Mouse (Mus musculus): ENCODE measurements around the gene Atp5j2. TPM values are rescaled to one million over a fixed set of nuclear protein-coding genes. Genes with fewer than 3 reads are reported as not detected.
A peak's percentile ranks its signal among the peaks of the same experiment; 100 is the strongest.

The Atp5j2 gene
- polyA plus RNA-seq, 2 experiments = 190 to 454 TPM

DNA sequence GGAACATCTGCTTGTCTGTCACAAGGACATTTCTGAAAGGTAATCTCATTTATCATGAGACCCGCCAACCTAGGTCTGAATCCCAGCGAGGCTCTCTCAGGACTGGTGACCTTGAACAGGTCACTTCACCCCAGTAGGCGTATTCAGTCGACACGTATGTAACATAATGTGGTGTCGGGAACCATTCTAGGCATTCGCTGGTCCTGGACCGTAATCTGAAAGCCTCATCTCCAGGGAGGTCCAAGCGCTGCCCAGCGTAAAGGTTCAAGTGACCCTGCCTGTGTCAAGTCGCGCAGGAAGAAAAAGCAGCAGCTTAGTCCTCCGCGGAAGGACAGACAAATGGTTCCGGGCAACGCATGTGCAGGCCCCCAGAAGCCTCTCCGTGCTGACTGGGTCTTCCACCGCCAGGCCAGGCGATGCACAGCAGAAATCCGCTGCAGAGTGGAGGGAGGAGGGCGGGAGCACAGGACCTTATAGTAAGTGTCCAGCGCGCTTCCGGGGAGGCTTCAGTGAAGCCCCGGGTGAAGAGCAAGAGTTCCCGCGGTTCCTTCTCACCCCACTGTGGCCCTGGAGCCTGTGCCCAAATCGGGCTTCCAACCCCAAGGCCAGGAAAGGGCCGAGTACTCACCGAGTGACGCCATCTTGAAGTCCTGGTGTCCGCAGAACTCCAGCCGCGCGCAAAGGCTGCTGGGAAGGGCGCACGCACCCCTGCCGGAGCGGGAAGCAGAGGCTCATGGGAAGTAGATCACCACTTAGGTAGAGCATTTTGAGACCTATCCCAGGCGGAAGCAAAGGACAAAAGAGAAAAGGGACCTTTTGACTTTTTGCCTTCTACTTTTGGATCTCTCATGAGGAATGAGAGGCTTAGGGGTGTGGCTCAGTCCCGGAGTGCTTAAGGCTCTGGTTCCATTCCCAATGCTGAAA is 725 bp downstream of the Atp5j2 start:
- ATAC-seq (ENCODE audit: insufficient read depth) (peak; percentile 87), DNase-seq (ENCODE audit: low read depth in 3 of 3, low spot score in 3 of 3) (peak; percentile 81 to 84 (median 82))
- H3K9me3 ChIP-seq (ENCODE audit: control insufficient read depth, low read length) = no peaks in the 10 kb centered on the region
- peaks cover 17 to 25% of the 10 kb centered on the region in 2 experiments for H3K4me1 ChIP-seq (replicated peaks; ENCODE audit: control insufficient read depth in 2 of 2, insufficient read depth in 2 of 2, low read length in 1 of 2)
- H3K4me3 ChIP-seq (ENCODE audit: insufficient read depth in 1 of 2, low read depth in 2 of 2, low read length in 2 of 2) = peak overlapping the region; percentile 87 to 95
- peak overlapping the region; percentile 92 for H3K9ac ChIP-seq (replicated peaks)
- peak overlapping the region; percentile 87 for H3K4me2 ChIP-seq (ENCODE audit: low read depth)
- peaks cover 35% of the 10 kb centered on the region for H3K36me3 ChIP-seq (replicated peaks; ENCODE audit: control insufficient read depth, insufficient read depth, low read depth)
- peak overlapping the region; percentile 65 for H3K27ac ChIP-seq
- no peaks in the 10 kb centered on the region for H3K27me3 ChIP-seq (ENCODE audit: control insufficient read depth, insufficient read depth, low read length)
- under 1% methylated on average over 41 of the region's 41 CpGs for WGBS (ENCODE audit: insufficient replicate concordance)
- TF ChIP-seq EP300 (IDR thresholded peaks at IDR 0.05; ENCODE audit: low read depth) (no peak), CTCF (IDR thresholded peaks at IDR 0.05; ENCODE audit: low read depth) (0 out of 2 replicates have a peak, but pooled peaks have one; percentile 8)

DNA sequence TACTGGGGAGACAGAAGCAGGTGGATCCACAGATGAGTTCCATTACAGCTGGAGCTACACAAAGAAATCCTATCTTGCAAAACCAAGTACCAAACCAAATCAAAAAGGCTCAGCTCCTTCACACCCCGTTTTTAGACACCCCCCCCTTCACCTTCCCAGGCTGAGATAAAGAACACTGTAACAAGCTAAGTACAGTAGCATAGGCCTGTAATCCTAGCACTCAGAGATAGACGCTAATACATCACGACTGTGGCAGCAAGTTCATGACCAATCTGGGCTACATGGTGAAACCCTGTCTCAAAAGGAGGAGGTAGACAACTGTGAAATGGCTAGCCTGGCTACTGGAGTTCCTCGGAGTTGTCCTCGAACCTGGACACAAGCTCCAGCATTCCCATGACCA is 1.5 kb downstream of the Atp5j2 start:
- no peaks in the 10 kb centered on the region for H3K27me3 ChIP-seq (ENCODE audit: control insufficient read depth, insufficient read depth, low read length)
- peaks cover 34% of the 10 kb centered on the region for H3K36me3 ChIP-seq (replicated peaks; ENCODE audit: control insufficient read depth, insufficient read depth, low read depth)
- WGBS (ENCODE audit: insufficient replicate concordance) = 13% methylated on average over 5 of the region's 5 CpGs
- DNase-seq (ENCODE audit: low read depth in 3 of 3, low spot score in 3 of 3) = no peak
- H3K4me2 ChIP-seq (ENCODE audit: low read depth) = peak overlapping the region; percentile 87
- no peak for TF ChIP-seq CTCF (IDR thresholded peaks at IDR 0.05; ENCODE audit: low read depth)
- TF ChIP-seq EP300 (IDR thresholded peaks at IDR 0.05; ENCODE audit: low read depth) = 0 out of 2 replicates have a peak, but pooled peaks have one; percentile 8
- peaks cover 17 to 25% of the 10 kb centered on the region in 2 experiments for H3K4me1 ChIP-seq (replicated peaks; ENCODE audit: control insufficient read depth in 2 of 2, insufficient read depth in 2 of 2, low read length in 1 of 2)
- ATAC-seq (ENCODE audit: insufficient read depth) = peak; percentile 29; the same call in 1 of the 2 replicates
- H3K4me3 ChIP-seq (ENCODE audit: insufficient read depth in 1 of 2, low read depth in 2 of 2, low read length in 2 of 2) = peak overlapping the region; percentile 87 to 95
- H3K9ac ChIP-seq (replicated peaks) = peak overlapping the region; percentile 92
- H3K9me3 ChIP-seq (ENCODE audit: control insufficient read depth, low read length) = no peaks in the 10 kb centered on the region
- H3K27ac ChIP-seq = peak overlapping the region; percentile 65

DNA sequence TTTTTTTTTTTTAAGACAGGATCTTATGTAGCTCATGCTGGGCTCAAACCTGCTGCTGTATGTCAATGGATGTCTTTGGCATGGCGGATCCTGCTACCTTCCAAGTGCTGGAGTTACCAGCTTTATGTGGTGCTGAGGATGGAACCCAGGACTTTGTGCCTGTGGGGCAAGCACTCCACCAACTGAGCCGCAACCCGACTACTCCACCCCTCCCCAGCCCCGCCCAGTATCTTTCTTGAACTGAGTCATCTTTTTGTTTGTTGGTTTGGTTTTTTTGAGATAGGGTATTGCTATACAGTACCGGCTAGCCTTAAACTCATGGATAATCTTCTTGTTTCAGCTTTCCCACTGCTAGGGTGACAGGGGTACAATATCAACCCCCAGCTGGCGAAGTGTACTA is 2.4 kb downstream of the Atp5j2 start:
- no peaks in the 10 kb centered on the region for H3K27me3 ChIP-seq (ENCODE audit: control insufficient read depth, insufficient read depth, low read length)
- no peak for TF ChIP-seq EP300 (IDR thresholded peaks at IDR 0.05; ENCODE audit: low read depth)
- no peak for TF ChIP-seq CTCF (IDR thresholded peaks at IDR 0.05; ENCODE audit: low read depth)
- peaks cover 17 to 25% of the 10 kb centered on the region in 2 experiments for H3K4me1 ChIP-seq (replicated peaks; ENCODE audit: control insufficient read depth in 2 of 2, insufficient read depth in 2 of 2, low read length in 1 of 2)
- H3K27ac ChIP-seq = peak overlapping the region; percentile 65
- no peaks in the 10 kb centered on the region for H3K9me3 ChIP-seq (ENCODE audit: control insufficient read depth, low read length)
- no peak overlapping the region for H3K9ac ChIP-seq (replicated peaks)
- DNase-seq (ENCODE audit: low read depth in 3 of 3, low spot score in 3 of 3) (no peak), ATAC-seq (ENCODE audit: insufficient read depth) (no peak)
- H3K36me3 ChIP-seq (replicated peaks; ENCODE audit: control insufficient read depth, insufficient read depth, low read depth) = peaks cover 29% of the 10 kb centered on the region
- H3K4me3 ChIP-seq (ENCODE audit: insufficient read depth in 1 of 2, low read depth in 2 of 2, low read length in 2 of 2) = peak overlapping the region; percentile 18 to 87; a peak in 3 of 4 replicates
- H3K4me2 ChIP-seq (ENCODE audit: low read depth) = peak overlapping the region; percentile 87
- 32% methylated on average over 6 of the region's 6 CpGs for WGBS (ENCODE audit: insufficient replicate concordance)

DNA sequence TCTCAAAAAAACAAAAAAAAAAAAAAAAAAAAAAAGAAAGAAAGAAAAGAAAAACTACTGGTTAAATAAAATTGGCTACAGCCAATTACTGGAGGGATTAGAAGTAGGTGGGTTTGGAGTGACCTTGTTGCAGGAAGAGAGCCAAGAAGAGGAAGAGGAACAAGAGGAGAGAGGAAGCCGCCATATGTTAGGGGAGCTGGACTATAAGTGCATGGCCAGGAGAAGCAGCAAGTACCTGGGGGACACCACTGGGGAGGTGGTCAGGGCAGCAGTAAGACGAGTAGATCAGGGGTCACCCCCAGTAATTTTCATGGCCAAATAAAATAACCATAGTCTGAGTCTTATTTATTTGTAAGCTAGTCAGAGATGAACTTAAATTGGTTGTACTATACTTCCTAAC is 6.6 kb downstream of the Atp5j2 start:
- Histone ChIP-seq H3K27me3 (ENCODE audit: control insufficient read depth, insufficient read depth, low read length) (no peaks in the 10 kb centered on the region), H3K9me3 (ENCODE audit: control insufficient read depth, low read length) (no peaks in the 10 kb centered on the region), H3K4me2 (ENCODE audit: low read depth) (no peak overlapping the region), H3K27ac (no peak overlapping the region), H3K4me1 (replicated peaks; ENCODE audit: control insufficient read depth in 2 of 2, insufficient read depth in 2 of 2, low read length in 1 of 2) (peaks cover 14 to 16% of the 10 kb centered on the region in 2 experiments), H3K36me3 (replicated peaks; ENCODE audit: control insufficient read depth, insufficient read depth, low read depth) (peaks cover 60% of the 10 kb centered on the region), H3K9ac (replicated peaks) (no peak overlapping the region), H3K4me3 (ENCODE audit: insufficient read depth in 1 of 2, low read depth in 2 of 2, low read length in 2 of 2) (no peak overlapping the region)
- TF ChIP-seq CTCF (IDR thresholded peaks at IDR 0.05; ENCODE audit: low read depth) (no peak), EP300 (IDR thresholded peaks at IDR 0.05; ENCODE audit: low read depth) (no peak)
- DNase-seq (ENCODE audit: low read depth in 3 of 3, low spot score in 3 of 3) (no peak), ATAC-seq (ENCODE audit: insufficient read depth) (no peak)
- 77% methylated on average over 2 of the region's 2 CpGs for WGBS (ENCODE audit: insufficient replicate concordance)

DNA sequence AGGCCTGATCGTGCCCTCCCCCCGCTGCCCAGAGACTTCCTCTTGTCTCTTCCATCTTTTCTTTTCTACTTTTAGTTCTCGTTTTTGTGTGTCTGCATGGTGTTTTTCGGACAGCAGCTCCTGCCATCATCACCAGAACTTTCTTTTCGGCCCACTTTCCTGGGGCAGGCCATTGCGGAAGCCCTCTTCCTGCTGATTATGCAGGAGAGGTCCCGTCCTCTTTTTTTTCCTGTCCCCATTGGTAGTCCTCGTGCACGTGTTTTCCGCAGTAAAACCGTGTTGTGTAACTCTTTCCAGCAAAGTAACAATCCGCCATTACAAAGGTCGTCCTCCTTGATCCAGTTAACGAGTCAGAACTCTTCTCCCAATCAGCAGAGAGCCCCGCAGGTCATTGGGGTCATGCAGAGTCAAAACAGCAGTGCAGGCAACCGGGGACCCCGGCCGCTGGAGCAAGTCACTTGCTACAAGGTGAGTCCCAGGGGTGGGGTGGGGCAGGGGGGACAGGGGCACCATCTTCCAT is 13.3 kb downstream of the Atp5j2 start:
- no peak overlapping the region for H3K27ac ChIP-seq
- no peak overlapping the region for H3K4me2 ChIP-seq (ENCODE audit: low read depth)
- H3K4me3 ChIP-seq (ENCODE audit: insufficient read depth in 1 of 2, low read depth in 2 of 2, low read length in 2 of 2) = no peak overlapping the region
- H3K9ac ChIP-seq (replicated peaks) = no peak overlapping the region
- ATAC-seq (ENCODE audit: insufficient read depth) = no peak; the same call in 1 of the 2 replicates
- H3K27me3 ChIP-seq (ENCODE audit: control insufficient read depth, insufficient read depth, low read length) = no peaks in the 10 kb centered on the region
- H3K9me3 ChIP-seq (ENCODE audit: control insufficient read depth, low read length) = no peaks in the 10 kb centered on the region
- peaks cover 81% of the 10 kb centered on the region for H3K36me3 ChIP-seq (replicated peaks; ENCODE audit: control insufficient read depth, insufficient read depth, low read depth)
- no peaks in the 10 kb centered on the region for H3K4me1 ChIP-seq (replicated peaks; ENCODE audit: control insufficient read depth in 2 of 2, insufficient read depth in 2 of 2, low read length in 1 of 2)
- 77% methylated on average over 18 of the region's 18 CpGs for WGBS (ENCODE audit: insufficient replicate concordance)
- DNase-seq (ENCODE audit: low read depth in 3 of 3, low spot score in 3 of 3) = no peak
- TF ChIP-seq CTCF (IDR thresholded peaks at IDR 0.05; ENCODE audit: low read depth) = no peak
- no peak for TF ChIP-seq EP300 (IDR thresholded peaks at IDR 0.05; ENCODE audit: low read depth)

Measured in liver, embryonic 14.5 days (tissue).